Mouse (Mus musculus): ENCODE data around the gene Orm1.

The Orm1 gene

GRCm38 (mm10) chr4:63344295-63344694, at the start of gene Orm1:
Gene Orm1 (plus strand): TSS chr4:63344560.
- peak; percentile 11 for DNase-seq (ENCODE audit: low read depth)

- DNase-seq (ENCODE audit: low read depth), result no peak
These were observed 48.7 kb upstream of the Orm1 start for GRCm38 (mm10) chr4:63295641-63296040.

- no peak for DNase-seq (ENCODE audit: low read depth)
These were observed 48.1 kb upstream of the Orm1 start for GRCm38 (mm10) chr4:63296263-63296662.

- no peak for DNase-seq (ENCODE audit: low read depth)
These were observed 47.5 kb upstream of the Orm1 start for GRCm38 (mm10) chr4:63296876-63297275.

- no peak for DNase-seq (ENCODE audit: low read depth)
These were observed 46.2 kb upstream of the Orm1 start for GRCm38 (mm10) chr4:63298191-63298590.

- DNase-seq (ENCODE audit: low read depth), result no peak
These were observed 41.7 kb upstream of the Orm1 start for GRCm38 (mm10) chr4:63302641-63303040.

- DNase-seq (ENCODE audit: low read depth), result peak; percentile 61
These were observed 36.9 kb upstream of the Orm1 start for GRCm38 (mm10) chr4:63307175-63308062.

- no peak for DNase-seq (ENCODE audit: low read depth)
These were observed 36.0 kb upstream of the Orm1 start for GRCm38 (mm10) chr4:63308316-63308715.

GRCm38 (mm10) chr4:63310247-63310855, 34.0 kb upstream of the Orm1 start:
- DNase-seq (ENCODE audit: low read depth), result no peak

- no peak for DNase-seq (ENCODE audit: low read depth)
These were observed 32.9 kb upstream of the Orm1 start for GRCm38 (mm10) chr4:63311426-63311825.

- DNase-seq (ENCODE audit: low read depth), result no peak
These were observed 30.3 kb upstream of the Orm1 start for GRCm38 (mm10) chr4:63314063-63314462.

GRCm38 (mm10) chr4:63316076-63316746, 28.1 kb upstream of the Orm1 start:
- peak; percentile 16 for DNase-seq (ENCODE audit: low read depth)

GRCm38 (mm10) chr4:63319566-63319965, 24.8 kb upstream of the Orm1 start:
- DNase-seq (ENCODE audit: low read depth), result peak; percentile 15

GRCm38 (mm10) chr4:63323275-63323815, 21.0 kb upstream of the Orm1 start:
- DNase-seq (ENCODE audit: low read depth), result no peak

GRCm38 (mm10) chr4:63333403-63333802, 11.0 kb upstream of the Orm1 start:
- DNase-seq (ENCODE audit: low read depth), result no peak

GRCm38 (mm10) chr4:63338414-63339076, 5.8 kb upstream of the Orm1 start:
- no peak for DNase-seq (ENCODE audit: low read depth)

- DNase-seq (ENCODE audit: low read depth), result no peak
These were observed 1.9 kb upstream of the Orm1 start for GRCm38 (mm10) chr4:63342491-63342890.

- DNase-seq (ENCODE audit: low read depth), result no peak
These were observed 752 bp upstream of the Orm1 start for GRCm38 (mm10) chr4:63343608-63344007.

GRCm38 (mm10) chr4:63345261-63345660, 901 bp downstream of the Orm1 start:
- DNase-seq (ENCODE audit: low read depth), result no peak

GRCm38 (mm10) chr4:63346659-63347058, 2.3 kb downstream of the Orm1 start:
- DNase-seq (ENCODE audit: low read depth), result no peak

- no peak for DNase-seq (ENCODE audit: low read depth)
These were observed 4.2 kb downstream of the Orm1 start for GRCm38 (mm10) chr4:63348524-63348923.
